Mouse (Mus musculus) olfactory bulb, adult 2 months (tissue): ENCODE measurements at regions not wholly inside any gene's neighbourhood (a gene's known extent, or its start where the extent isn't known, plus 50 kb on each side); places are given as distances from the start of the nearest gene placed in this dataset.

Source experiments
- H3K27ac ChIP-seq: fragments of 200-500 bp; 2 replicates; pipeline ENCODE4 v1.5.1; 2012; ENCODE audit warnings: low read depth, low read length; ENCODE audit not compliant: insufficient read depth
- H3K4me1 ChIP-seq: fragments of 200-500 bp; 2 replicates; pipeline ENCODE4 v1.6.1; 2012; ENCODE audit warnings: low read length; ENCODE audit not compliant: control insufficient read depth, insufficient read depth
- H3K4me3 ChIP-seq: fragments of 200-500 bp; 2 replicates; pipeline ENCODE4 v1.5.1; 2012; ENCODE audit warnings: mild to moderate bottlenecking, low read depth, low read length, moderate library complexity; ENCODE audit not compliant: insufficient read depth
- CTCF ChIP-seq: fragments of 200-500 bp; IDR thresholded peaks from 2 replicates; pipeline ENCODE4 v1.5.1; 2012; ENCODE audit warnings: low read depth, mild to moderate bottlenecking, low read length, moderate library complexity; ENCODE audit not compliant: insufficient read depth
- POLR2A ChIP-seq: fragments of 200-500 bp; IDR thresholded peaks from 2 replicates; pipeline ENCODE4 v1.6.1; 2012; ENCODE audit warnings: mild to moderate bottlenecking, low read depth, low read length, moderate library complexity; ENCODE audit not compliant: insufficient read depth
- WGBS: fragments of 180-500 bp; shearing (Covaris S2); methylation state at CpG from one replicate; pipeline ENCODE4 v1.1.7; 2018; 5-methylcytosine and 5-hydroxymethylcytosine counted together

GRCm38 (mm10) chr8:115824478-115824785, 116.8 kb upstream of the Maf start:
- 89% methylated on average over 6 of the region's 6 CpGs for WGBS
- H3K4me1 ChIP-seq: no peaks in the 10 kb centered on the region
- TF ChIP-seq POLR2A: no peak
- no peak for TF ChIP-seq CTCF

GRCm38 (mm10) chr8:115823673-115824477, 116.3 kb upstream of the Maf start:
- no peak overlapping the region for H3K27ac ChIP-seq
- H3K4me1 ChIP-seq: no peaks in the 10 kb centered on the region
- TF ChIP-seq POLR2A: no peak
- no peak for TF ChIP-seq CTCF
- 78% methylated on average over 8 of the region's 8 CpGs for WGBS
- no peak overlapping the region for H3K4me3 ChIP-seq

More at GRCm38 (mm10) chr8:115824478-115824785, 116.8 kb upstream of the Maf start:
- Histone ChIP-seq H3K4me3 (no peak overlapping the region), H3K27ac (no peak overlapping the region)

GRCm38 (mm10) chr8:115813426-115813825, 105.8 kb upstream of the Maf start:
- Histone ChIP-seq H3K4me3 (no peak overlapping the region), H3K4me1 (no peaks in the 10 kb centered on the region), H3K27ac (no peak overlapping the region)
- TF ChIP-seq CTCF: no peak
- no peak for TF ChIP-seq POLR2A
- 45% methylated on average over 4 of the region's 4 CpGs for WGBS

GRCm38 (mm10) chr8:115806579-115806978, 99.0 kb upstream of the Maf start:
- WGBS: 49% methylated on average over 9 of the region's 9 CpGs
- no peak overlapping the region for H3K27ac ChIP-seq
- TF ChIP-seq POLR2A: no peak
- TF ChIP-seq CTCF: no peak
- H3K4me3 ChIP-seq: no peak overlapping the region
- no peaks in the 10 kb centered on the region for H3K4me1 ChIP-seq

GRCm38 (mm10) chr8:115806139-115806538, 98.5 kb upstream of the Maf start:
- TF ChIP-seq CTCF (no peak), POLR2A (no peak)
- 66% methylated on average over 6 of the region's 6 CpGs for WGBS
- Histone ChIP-seq H3K4me3 (no peak overlapping the region), H3K27ac (no peak overlapping the region), H3K4me1 (no peaks in the 10 kb centered on the region)

- no peak for TF ChIP-seq CTCF
- no peak for TF ChIP-seq POLR2A
- Histone ChIP-seq H3K4me3 (no peak overlapping the region), H3K27ac (no peak overlapping the region), H3K4me1 (no peaks in the 10 kb centered on the region)
- WGBS: 90% methylated on average over 1 of the region's 1 CpGs
Observed at GRCm38 (mm10) chr8:115793587-115793986, 86.0 kb upstream of the Maf start.

- WGBS: 70% methylated on average over 6 of the region's 6 CpGs
- no peak overlapping the region for H3K27ac ChIP-seq
- H3K4me1 ChIP-seq: no peaks in the 10 kb centered on the region
- H3K4me3 ChIP-seq: no peak overlapping the region
- no peak for TF ChIP-seq CTCF
- no peak for TF ChIP-seq POLR2A
Observed at GRCm38 (mm10) chr8:115788421-115788820, 80.8 kb upstream of the Maf start.

GRCm38 (mm10) chr8:115786185-115786584, 78.6 kb upstream of the Maf start:
- WGBS: 97% methylated on average over 4 of the region's 4 CpGs
- H3K27ac ChIP-seq: no peak overlapping the region
- no peaks in the 10 kb centered on the region for H3K4me1 ChIP-seq
- TF ChIP-seq POLR2A: no peak
- no peak for TF ChIP-seq CTCF
- no peak overlapping the region for H3K4me3 ChIP-seq

- H3K4me3 ChIP-seq: no peak overlapping the region
- WGBS: 96% methylated on average over 3 of the region's 3 CpGs
- H3K27ac ChIP-seq: no peak overlapping the region
- H3K4me1 ChIP-seq: no peaks in the 10 kb centered on the region
- TF ChIP-seq POLR2A: no peak
- TF ChIP-seq CTCF: no peak
Observed at GRCm38 (mm10) chr8:115785769-115786168, 78.2 kb upstream of the Maf start.

GRCm38 (mm10) chr8:115783364-115783763, 75.8 kb upstream of the Maf start:
- Histone ChIP-seq H3K4me3 (no peak overlapping the region), H3K4me1 (no peaks in the 10 kb centered on the region), H3K27ac (no peak overlapping the region)
- no peak for TF ChIP-seq CTCF
- no peak for TF ChIP-seq POLR2A
- 83% methylated on average over 6 of the region's 6 CpGs for WGBS

GRCm38 (mm10) chr8:115778433-115778832, 70.8 kb upstream of the Maf start:
- Histone ChIP-seq H3K4me3 (no peak overlapping the region), H3K27ac (no peak overlapping the region)
- WGBS: 100% methylated on average over 1 of the region's 1 CpGs

More at GRCm38 (mm10) chr8:115778433-115778832, 70.8 kb upstream of the Maf start:
- no peaks in the 10 kb centered on the region for H3K4me1 ChIP-seq
- TF ChIP-seq POLR2A: no peak
- TF ChIP-seq CTCF: no peak
